Mouse (Mus musculus) spleen, adult 2 months (tissue): ENCODE measurements around the gene Plau.

Source experiments
- CTCF ChIP-seq: fragments of 200-500 bp; IDR thresholded peaks from 2 replicates; pipeline ENCODE4 v1.5.1; 2011; ENCODE audit warnings: mild to moderate bottlenecking, inconsistent platforms; ENCODE audit not compliant: insufficient read depth, insufficient read length, insufficient replicate concordance; ENCODE audit errors: extremely low read depth
- POLR2A ChIP-seq: fragments of 200-500 bp; IDR thresholded peaks from 2 replicates; pipeline ENCODE4 v1.6.1; 2011; ENCODE audit warnings: low read depth, low read length, inconsistent platforms

DNA sequence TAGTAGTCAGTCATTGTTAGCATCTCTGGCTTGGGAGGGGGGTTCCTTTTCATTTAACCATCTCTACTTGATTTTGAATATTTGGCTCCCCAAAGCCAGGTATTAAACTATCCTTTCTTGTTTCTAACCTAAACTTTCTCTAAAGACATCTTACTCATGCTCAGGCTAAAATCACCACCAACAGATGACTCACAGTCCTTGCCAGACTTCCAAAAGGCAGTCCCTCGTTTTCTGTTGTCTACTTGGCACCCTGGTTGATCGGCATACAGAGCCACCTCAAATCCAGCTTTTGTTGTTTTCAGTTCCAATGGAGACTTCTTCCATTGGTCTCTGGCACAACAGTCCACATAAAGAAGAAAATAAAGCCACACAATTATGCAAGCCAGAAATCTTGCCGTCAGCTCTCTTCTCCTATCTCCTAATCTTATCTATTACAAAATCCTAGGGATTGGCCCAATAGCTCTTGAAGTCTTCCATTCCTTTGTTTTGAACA, 11.2 kb downstream of the Plau start:
- no peak for TF ChIP-seq CTCF
- TF ChIP-seq POLR2A = no peak
